Comparison of ENCODE assay signal across 16 mouse cellular contexts in genomic region chr7:134022157-134022885, GRCm38 (mm10).
DNase-seq lines count a peak whose midpoint lies in the region; ATAC-seq and TF ChIP-seq lines count a peak whose summit lies in the region.
"Had no signal": no experiment of that assay in that cellular context is flagged by ENCODE, and none has a peak within 500 bp of the region (broad histone marks: within the 10 kb centered on the region; RNA-seq: fewer than 3 reads in every experiment).

No protein-coding gene starts in this region.

- TF ChIP-seq CTCF in intestine, postnatal 0 days (IDR thresholded peaks at IDR 0.05; ENCODE audit: low read depth), result no peak

- H3K27ac ChIP-seq in liver, embryonic 13.5 days, result no peak overlapping the region
- no peak overlapping the region for H3K27ac ChIP-seq in liver, embryonic 11.5 days (ENCODE audit: low read depth, low read length)
- no peak overlapping the region for H3K27ac ChIP-seq in intestine, postnatal 0 days (ENCODE audit: low read depth, low read length)
- H3K27ac ChIP-seq in neural tube, embryonic 15.5 days (replicated peaks), result no peak overlapping the region
- no peak overlapping the region for H3K27ac ChIP-seq in midbrain, embryonic 11.5 days (ENCODE audit: low read depth, low read length)
- H3K27ac ChIP-seq: heart, embryonic 10.5 days; hindbrain, postnatal 0 days; left cerebral cortex, adult 2 months; midbrain, embryonic 12.5 days had no signal

- intact Hi-C loops in left cerebral cortex, postnatal 25 days (cut with DNase I), result no loop called here

- H3K4me3 ChIP-seq in liver, embryonic 13.5 days (replicated peaks), result no peak overlapping the region
- H3K4me3 ChIP-seq in liver, embryonic 11.5 days (ENCODE audit: low read depth, low read length), result no peak overlapping the region
- no peak overlapping the region for H3K4me3 ChIP-seq in intestine, postnatal 0 days (ENCODE audit: low read depth, low read length)
- H3K4me3 ChIP-seq in neural tube, embryonic 15.5 days (replicated peaks), result no peak overlapping the region
- H3K4me3 ChIP-seq in midbrain, embryonic 11.5 days (ENCODE audit: low read depth, low read length), result no peak overlapping the region
- H3K4me3 ChIP-seq: heart, embryonic 10.5 days; left cerebral cortex, adult 2 months; midbrain, embryonic 12.5 days had no signal

- peak; percentile 66 for ATAC-seq in liver, embryonic 13.5 days (ENCODE audit: low read depth)
- ATAC-seq in liver, embryonic 11.5 days (replicated peaks; ENCODE audit: low FRiP score), result no peak
- peak; percentile 87 for ATAC-seq in intestine, postnatal 0 days
- no peak for ATAC-seq in neural tube, embryonic 15.5 days (ENCODE audit: low FRiP score)
- ATAC-seq in midbrain, embryonic 11.5 days (ENCODE audit: low FRiP score), result no peak
- ATAC-seq: activated CD4-positive, CD25-positive, alpha-beta regulatory T cell, adult 4 months; hindbrain, postnatal 0 days had no signal

- WGBS in liver, embryonic 13.5 days (ENCODE audit: insufficient replicate concordance), result 46% methylated on average over 2 of the region's 2 CpGs
- whole genome bisulfite sequencing in liver, embryonic 11.5 days, result 56% methylated on average over 2 of the region's 2 CpGs
- 35% methylated on average over 2 of the region's 2 CpGs for WGBS in intestine, postnatal 0 days
- 65% methylated on average over 2 of the region's 2 CpGs for WGBS in neural tube, embryonic 15.5 days
- 74% methylated on average over 2 of the region's 2 CpGs for WGBS in midbrain, embryonic 11.5 days

- H3K27me3 ChIP-seq in liver, embryonic 13.5 days, result no peaks in the 10 kb centered on the region
- no peaks in the 10 kb centered on the region for H3K27me3 ChIP-seq in liver, embryonic 11.5 days (replicated peaks; ENCODE audit: control insufficient read depth, insufficient read depth, low read length)
- no peaks in the 10 kb centered on the region for H3K27me3 ChIP-seq in intestine, postnatal 0 days (replicated peaks; ENCODE audit: control insufficient read depth, insufficient read depth, low read length)
- no peaks in the 10 kb centered on the region for H3K27me3 ChIP-seq in neural tube, embryonic 15.5 days (replicated peaks)
- H3K27me3 ChIP-seq in midbrain, embryonic 11.5 days (ENCODE audit: control insufficient read depth, insufficient read depth, low read length), result no peaks in the 10 kb centered on the region

- H3K9ac ChIP-seq in liver, embryonic 13.5 days, result no peak overlapping the region
- H3K9ac ChIP-seq in liver, embryonic 11.5 days (ENCODE audit: low read depth, low read length), result no peak overlapping the region
- H3K9ac ChIP-seq in intestine, postnatal 0 days (ENCODE audit: low read depth, low read length), result no peak overlapping the region
- no peak overlapping the region for H3K9ac ChIP-seq in neural tube, embryonic 15.5 days (replicated peaks)
- H3K9ac ChIP-seq in midbrain, embryonic 11.5 days (ENCODE audit: low read length), result no peak overlapping the region
- H3K9ac ChIP-seq: midbrain, embryonic 12.5 days had no signal

- H3K9me3 ChIP-seq in liver, embryonic 13.5 days (replicated peaks), result no peaks in the 10 kb centered on the region
- no peaks in the 10 kb centered on the region for H3K9me3 ChIP-seq in liver, embryonic 11.5 days (ENCODE audit: control insufficient read depth, low read length)
- no peaks in the 10 kb centered on the region for H3K9me3 ChIP-seq in intestine, postnatal 0 days (ENCODE audit: control insufficient read depth)
- H3K9me3 ChIP-seq in neural tube, embryonic 15.5 days (replicated peaks), result no peaks in the 10 kb centered on the region
- no peaks in the 10 kb centered on the region for H3K9me3 ChIP-seq in midbrain, embryonic 11.5 days (ENCODE audit: control insufficient read depth, low read length)
- H3K9me3 ChIP-seq: heart, embryonic 10.5 days; midbrain, embryonic 12.5 days had no signal

- no peak for DNase-seq in liver, embryonic 13.5 days
- DNase-seq in liver, embryonic 11.5 days (ENCODE audit: low spot score), result no peak
- DNase-seq in kidney, postnatal 36 days, result peak; percentile 42 to 70
- no peak for DNase-seq in left cerebral cortex, postnatal 25 days (ENCODE audit: low spot score in 2 of 2)
- DNase-seq in midbrain, embryonic 11.5 days (ENCODE audit: low spot score, missing footprints), result no peak
- DNase-seq: adrenal gland, postnatal 36 days; cerebellum, postnatal 25 days; gastrocnemius, postnatal 14 days; spleen, adult 18-20 months had no signal

- H3K36me3 ChIP-seq in liver, embryonic 13.5 days, result no peaks in the 10 kb centered on the region
- no peaks in the 10 kb centered on the region for H3K36me3 ChIP-seq in liver, embryonic 11.5 days (ENCODE audit: control insufficient read depth, insufficient read depth, low read length)
- H3K36me3 ChIP-seq in intestine, postnatal 0 days (ENCODE audit: control insufficient read depth, insufficient read depth), result no peaks in the 10 kb centered on the region
- H3K36me3 ChIP-seq in neural tube, embryonic 15.5 days, result no peaks in the 10 kb centered on the region
- no peaks in the 10 kb centered on the region for H3K36me3 ChIP-seq in midbrain, embryonic 11.5 days (ENCODE audit: control insufficient read depth, insufficient read depth, low read length)
- H3K36me3 ChIP-seq: heart, embryonic 10.5 days; midbrain, embryonic 12.5 days had no signal

- no peak overlapping the region for H3K4me2 ChIP-seq in liver, embryonic 13.5 days
- no peak overlapping the region for H3K4me2 ChIP-seq in liver, embryonic 11.5 days
- 0 out of 2 replicates have a peak overlapping the region, but pooled peaks have one; percentile 3 for H3K4me2 ChIP-seq in intestine, postnatal 0 days (replicated peaks; ENCODE audit: low read depth)
- no peak overlapping the region for H3K4me2 ChIP-seq in neural tube, embryonic 15.5 days
- no peak overlapping the region for H3K4me2 ChIP-seq in midbrain, embryonic 11.5 days
- H3K4me2 ChIP-seq: midbrain, embryonic 12.5 days had no signal

- no peaks in the 10 kb centered on the region for H3K4me1 ChIP-seq in liver, embryonic 13.5 days (replicated peaks)
- H3K4me1 ChIP-seq in liver, embryonic 11.5 days (replicated peaks; ENCODE audit: control insufficient read depth, insufficient read depth, low read length), result no peaks in the 10 kb centered on the region
- peaks cover 5% of the 10 kb centered on the region; the same call in 1 of the 2 replicates for H3K4me1 ChIP-seq in intestine, postnatal 0 days (replicated peaks; ENCODE audit: control insufficient read depth, insufficient read depth, low read length)
- peaks cover 13% of the 10 kb centered on the region for H3K4me1 ChIP-seq in neural tube, embryonic 15.5 days
- H3K4me1 ChIP-seq in midbrain, embryonic 11.5 days (ENCODE audit: control insufficient read depth, insufficient read depth, low read length), result peaks cover 12% of the 10 kb centered on the region

Comparison
In these comparisons a context has a peak if more than half of its experiments do, and no peak if none do; other contexts are left out.
1. ATAC-seq: peak in liver, embryonic 13.5 days (single experiment) and intestine, postnatal 0 days (single experiment); none in liver, embryonic 11.5 days (single experiment), neural tube, embryonic 15.5 days (single experiment) and midbrain, embryonic 11.5 days (single experiment).
2. DNase-seq: peak in kidney, postnatal 36 days (2 of 2); none in liver, embryonic 13.5 days (single experiment), liver, embryonic 11.5 days (single experiment), left cerebral cortex, postnatal 25 days (0 of 2) and midbrain, embryonic 11.5 days (single experiment).